Mouse (Mus musculus) limb, embryonic 12.5 days (tissue): Measurements from ENCODE around the gene Dbp. TPM values are rescaled to one million over a fixed set of nuclear protein-coding genes. Genes with fewer than 3 reads are reported as not detected.
A peak's percentile ranks its signal among the peaks of the same experiment; 100 is the strongest.

Experiments used
- ATAC-seq: fragments of 200-750 bp; cut with Nextera tagmentation; 2 replicates; pipeline ENCODE4 v1.8.0; 2017; ENCODE audit warnings: low read depth, moderate TSS enrichment; ENCODE audit not compliant: insufficient number of reproducible peaks, insufficient read depth, low FRiP score, low TSS enrichment
- H3K27ac ChIP-seq: fragments of 300-500 bp; sonication (generic); 2 replicates; pipeline ENCODE4 v1.5.1; 2016; ENCODE audit warnings: mild to moderate bottlenecking, moderate library complexity
- H3K27me3 ChIP-seq: fragments of 300-500 bp; sonication (generic); 2 replicates; pipeline ENCODE4 v1.6.1; 2016; ENCODE audit warnings: mild to moderate bottlenecking, moderate library complexity
- H3K36me3 ChIP-seq: fragments of 300-500 bp; sonication (generic); 2 replicates; pipeline ENCODE4 v1.6.1; 2016; ENCODE audit warnings: mild to moderate bottlenecking, moderate library complexity
- H3K4me1 ChIP-seq: fragments of 300-500 bp; sonication (generic); replicated peaks from 2 replicates; pipeline ENCODE4 v1.6.1; 2016
- H3K4me2 ChIP-seq: fragments of 300-500 bp; sonication (generic); 2 replicates; pipeline ENCODE4 v1.6.1; 2016; ENCODE audit warnings: mild to moderate bottlenecking, moderate library complexity
- H3K4me3 ChIP-seq: fragments of 300-500 bp; sonication (generic); replicated peaks from 2 replicates; pipeline ENCODE4 v1.5.1; 2016; ENCODE audit warnings: mild to moderate bottlenecking
- H3K9ac ChIP-seq: fragments of 300-500 bp; sonication (generic); replicated peaks from 2 replicates; pipeline ENCODE4 v1.6.1; 2016; ENCODE audit warnings: mild to moderate bottlenecking, moderate library complexity
- H3K9me3 ChIP-seq: fragments of 300-500 bp; sonication (generic); 2 replicates; pipeline ENCODE4 v1.6.1; 2016; ENCODE audit warnings: mild to moderate bottlenecking, moderate library complexity
- WGBS: fragments of 180-500 bp; shearing (Covaris S2); methylation state at CpG from one replicate; pipeline ENCODE4 v1.1.7; 2016; 5-methylcytosine and 5-hydroxymethylcytosine counted together
- polyA plus RNA-seq: library from polyadenylated mRNA; unstranded; fragments of >200 nt; fragmentation: Nextera tagmentation; extraction: Ambion mirVana; gene quantifications from 2 replicates; pipeline ENCODE4 v1.2.1, GENCODE M21; 2016

The Dbp gene
- polyA plus RNA-seq, 1 experiment from 2014 or later = 6.4 TPM

- WGBS = 79% methylated on average over 6 of the region's 6 CpGs
- peak overlapping the region; percentile 66 for H3K9ac ChIP-seq
- H3K4me2 ChIP-seq = peak overlapping the region; percentile 94
- ATAC-seq = no peak
- no peak overlapping the region for H3K27ac ChIP-seq
- peak overlapping the region; percentile 70 for H3K4me3 ChIP-seq
- H3K9me3 ChIP-seq = no peaks in the 10 kb centered on the region
- peaks cover 41% of the 10 kb centered on the region for H3K4me1 ChIP-seq
- H3K36me3 ChIP-seq = peaks cover 48% of the 10 kb centered on the region
- H3K27me3 ChIP-seq = no peaks in the 10 kb centered on the region
Observed at GRCm38 (mm10) chr7:45713881-45714520, 9.1 kb downstream of the Dbp start.

- H3K27me3 ChIP-seq = no peaks in the 10 kb centered on the region
- peak overlapping the region; percentile 70 for H3K4me3 ChIP-seq
- WGBS = 8% methylated on average over 14 of the region's 14 CpGs
- peaks cover 48% of the 10 kb centered on the region for H3K36me3 ChIP-seq
- peak overlapping the region; percentile 66 for H3K9ac ChIP-seq
- peaks cover 41% of the 10 kb centered on the region for H3K4me1 ChIP-seq
- H3K9me3 ChIP-seq = no peaks in the 10 kb centered on the region
- H3K4me2 ChIP-seq = peak overlapping the region; percentile 94
- peak overlapping the region; percentile 62 for H3K27ac ChIP-seq
- no peak; the same call in 1 of the 2 replicates for ATAC-seq
Observed at GRCm38 (mm10) chr7:45714630-45715089, 9.8 kb downstream of the Dbp start.

DNA sequence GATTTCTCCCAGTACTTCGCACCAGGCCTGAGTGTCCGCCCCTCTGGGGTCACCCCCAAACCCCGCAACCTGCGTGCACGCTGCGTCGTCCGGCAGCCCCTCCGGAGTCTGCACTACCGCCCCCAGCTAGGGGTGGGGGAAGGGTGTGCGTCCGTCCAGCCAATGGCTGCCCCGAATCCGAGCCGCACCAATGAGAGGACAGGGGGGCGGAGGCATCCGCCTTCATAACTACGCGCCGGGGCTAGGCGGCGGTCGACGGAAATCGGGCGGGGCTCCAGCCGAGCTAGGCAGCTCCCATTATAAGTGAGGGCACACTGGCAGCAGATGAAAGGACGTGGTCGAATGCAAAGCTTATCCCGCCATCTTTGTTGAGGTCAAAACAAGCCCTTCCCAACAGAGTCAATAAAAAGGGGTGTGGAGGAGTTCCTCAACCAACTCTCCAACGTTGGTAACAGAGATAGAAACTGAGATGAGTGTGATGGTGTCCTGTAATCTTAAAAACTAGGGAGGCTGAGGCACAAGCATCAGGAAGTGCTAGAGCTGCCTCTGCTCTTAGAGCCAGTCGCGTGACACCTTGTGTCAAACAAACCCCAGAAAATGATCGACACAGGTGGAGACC lies 10.3 kb downstream of the Dbp start, which contains the start of gene Rpl18:
Rpl18 (plus strand) TSS at position 368 of the 619 bp plus-strand sequence.
- Histone ChIP-seq H3K9me3 (no peaks in the 10 kb centered on the region), H3K36me3 (peaks cover 48% of the 10 kb centered on the region), H3K4me3 (peak within 1 kb of the TSS; percentile 95), H3K9ac (peak within 1 kb of the TSS; percentile 66), H3K4me2 (peak within 1 kb of the TSS; percentile 94), H3K27ac (peak within 1 kb of the TSS; percentile 62), H3K27me3 (no peaks in the 10 kb centered on the region), H3K4me1 (peaks cover 45% of the 10 kb centered on the region)
- ATAC-seq = peak; percentile 92
- 7% methylated on average over 34 of the region's 34 CpGs for WGBS

DNA sequence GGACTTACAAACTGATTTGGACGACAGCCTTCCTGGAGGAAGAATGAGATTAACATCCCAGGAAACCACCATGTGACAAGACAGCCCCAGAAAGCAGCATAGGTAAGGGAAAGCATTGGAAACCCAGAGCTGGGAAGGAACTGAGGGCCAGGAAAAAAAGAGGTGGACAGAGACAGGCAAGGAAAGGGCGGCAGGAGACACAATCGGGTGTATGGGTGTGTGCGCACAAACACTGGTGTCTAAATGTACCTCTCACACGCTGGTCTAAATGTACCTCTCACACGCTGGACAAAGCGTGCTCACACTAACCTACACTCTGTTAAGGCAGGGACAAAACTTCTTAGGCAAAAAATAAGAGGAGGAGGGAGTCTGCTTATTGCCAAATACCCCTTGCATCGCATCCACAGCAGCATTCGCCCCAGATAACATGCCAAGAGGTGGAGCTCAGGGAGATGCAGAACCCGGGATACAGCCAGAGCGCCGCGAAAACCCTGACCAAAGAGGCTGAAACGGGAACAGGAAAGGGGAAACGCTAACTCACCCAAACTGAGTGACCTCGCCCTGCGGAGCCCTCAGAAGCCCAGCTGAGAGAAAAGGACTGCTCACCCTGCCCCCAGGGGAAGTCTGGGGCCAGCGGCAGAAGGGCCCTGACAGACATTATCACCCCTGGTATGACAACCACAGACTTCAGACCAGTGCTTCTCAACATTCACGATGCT lies 11.0 kb downstream of the Dbp start:
- H3K27me3 ChIP-seq = no peaks in the 10 kb centered on the region
- H3K27ac ChIP-seq = peak overlapping the region; percentile 50; the same call in 1 of the 2 replicates
- peaks cover 48% of the 10 kb centered on the region for H3K36me3 ChIP-seq
- 83% methylated on average over 19 of the region's 19 CpGs for WGBS
- no peaks in the 10 kb centered on the region for H3K9me3 ChIP-seq
- H3K4me3 ChIP-seq = peak overlapping the region; percentile 95
- ATAC-seq = no peak
- peaks cover 45% of the 10 kb centered on the region for H3K4me1 ChIP-seq
- peak overlapping the region; percentile 14; the same call in 1 of the 2 replicates for H3K9ac ChIP-seq
- H3K4me2 ChIP-seq = peak overlapping the region; percentile 94

- ATAC-seq = no peak
- no peaks in the 10 kb centered on the region for H3K9me3 ChIP-seq
- no peaks in the 10 kb centered on the region for H3K27me3 ChIP-seq
- H3K4me3 ChIP-seq = peak overlapping the region; percentile 95
- H3K36me3 ChIP-seq = peaks cover 48% of the 10 kb centered on the region
- WGBS = 88% methylated on average over 3 of the region's 3 CpGs
- no peak overlapping the region for H3K27ac ChIP-seq
- peak overlapping the region; percentile 94 for H3K4me2 ChIP-seq
- peaks cover 48% of the 10 kb centered on the region for H3K4me1 ChIP-seq
- H3K9ac ChIP-seq = no peak overlapping the region
Observed at GRCm38 (mm10) chr7:45716460-45716857, 11.6 kb downstream of the Dbp start.

DNA sequence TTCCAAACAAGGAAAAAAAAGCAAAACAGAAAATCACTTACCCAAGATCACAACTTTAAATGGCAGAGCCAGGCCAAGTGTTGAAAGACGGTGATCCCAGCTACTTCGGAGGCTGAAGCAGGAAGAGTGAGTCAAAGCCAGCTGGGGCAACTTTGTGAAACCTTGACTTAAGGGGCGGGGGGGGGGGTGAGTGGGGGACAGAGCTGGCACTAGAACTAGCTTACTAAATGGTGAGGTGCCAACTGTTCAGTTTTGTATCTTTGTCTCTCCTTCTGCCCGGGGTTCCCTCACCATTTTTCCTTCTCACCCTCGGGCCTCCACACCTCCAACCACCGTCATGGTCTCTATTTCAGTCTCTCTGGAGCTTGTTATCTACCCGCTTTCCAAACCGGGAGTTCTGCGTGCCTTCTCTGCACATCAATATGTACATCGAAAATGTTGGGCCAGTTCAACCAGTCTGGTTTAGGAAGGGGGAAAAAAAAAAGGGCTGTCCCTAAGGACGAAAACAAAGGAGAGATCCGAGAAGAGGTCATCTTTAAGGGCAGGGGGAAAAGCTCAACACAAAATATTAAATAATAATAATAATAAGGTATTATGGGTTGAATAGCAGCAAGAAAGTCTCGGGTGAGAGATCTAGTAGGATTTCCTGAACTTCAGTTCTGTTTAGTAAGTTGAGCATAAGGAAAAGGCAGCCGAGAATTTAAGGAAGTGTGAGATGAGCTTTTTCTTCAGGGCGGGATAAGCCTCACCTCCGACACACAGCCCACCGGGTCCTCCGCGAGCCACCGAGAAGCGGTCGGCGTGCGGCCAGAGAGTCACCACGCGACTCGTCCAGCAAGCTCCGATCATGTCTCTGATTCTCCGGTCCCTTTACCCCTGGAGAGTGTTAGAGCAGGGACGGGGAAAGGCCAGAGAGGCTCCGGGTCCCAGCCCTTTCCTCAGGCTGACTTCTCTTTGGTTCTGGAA lies 12.3 kb downstream of the Dbp start:
- Histone ChIP-seq H3K27me3 (no peaks in the 10 kb centered on the region), H3K9me3 (no peaks in the 10 kb centered on the region), H3K4me2 (peak overlapping the region; percentile 94), H3K27ac (peak overlapping the region; percentile 91), H3K36me3 (peaks cover 48% of the 10 kb centered on the region), H3K9ac (peak overlapping the region; percentile 98), H3K4me3 (peak overlapping the region; percentile 95), H3K4me1 (peaks cover 48% of the 10 kb centered on the region)
- 9% methylated on average over 31 of the region's 31 CpGs for WGBS
- peak; percentile 12; the same call in 1 of the 2 replicates for ATAC-seq

DNA sequence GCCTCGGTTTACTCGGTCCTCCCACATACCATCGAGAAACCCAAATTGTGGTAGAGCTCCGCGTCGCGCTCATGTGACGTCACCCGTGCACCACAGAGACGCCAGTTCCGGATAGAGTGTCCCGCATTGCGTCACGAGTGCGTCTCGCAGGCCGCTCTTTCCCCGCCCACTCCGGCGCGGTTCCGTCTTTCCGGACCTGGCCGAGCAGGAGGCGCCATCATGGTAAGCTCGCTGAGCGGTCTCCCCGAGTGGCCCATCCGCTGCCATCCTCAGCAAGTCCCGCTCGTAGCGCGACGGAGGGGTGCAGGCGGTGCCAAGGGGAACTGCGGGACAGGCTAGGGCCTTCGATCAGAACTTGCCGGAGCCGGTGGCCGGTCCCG lies 13.0 kb downstream of the Dbp start, which contains the start of gene Sphk2:
Sphk2 (minus strand) TSS at position 85 of the 380 bp plus-strand sequence.
- peak; percentile 61 for ATAC-seq
- Histone ChIP-seq H3K9ac (peak within 1 kb of the TSS; percentile 98), H3K27me3 (no peaks in the 10 kb centered on the region), H3K36me3 (peaks cover 48% of the 10 kb centered on the region), H3K4me2 (peak within 1 kb of the TSS; percentile 98), H3K4me3 (peak within 1 kb of the TSS; percentile 95), H3K9me3 (no peaks in the 10 kb centered on the region), H3K27ac (peak within 1 kb of the TSS; percentile 91), H3K4me1 (peaks cover 48% of the 10 kb centered on the region)
- under 1% methylated on average over 41 of the region's 41 CpGs for WGBS

- peaks cover 48% of the 10 kb centered on the region for H3K36me3 ChIP-seq
- WGBS = under 1% methylated on average over 20 of the region's 20 CpGs
- peak overlapping the region; percentile 95 for H3K4me3 ChIP-seq
- no peaks in the 10 kb centered on the region for H3K9me3 ChIP-seq
- peak overlapping the region; percentile 98 for H3K4me2 ChIP-seq
- H3K27ac ChIP-seq = peak overlapping the region; percentile 91
- ATAC-seq = no peak
- H3K27me3 ChIP-seq = no peaks in the 10 kb centered on the region
- peak overlapping the region; percentile 98 for H3K9ac ChIP-seq
- H3K4me1 ChIP-seq = peaks cover 48% of the 10 kb centered on the region
Observed at GRCm38 (mm10) chr7:45718331-45718730, 13.4 kb downstream of the Dbp start.

- Histone ChIP-seq H3K4me3 (peak overlapping the region; percentile 95), H3K27me3 (no peaks in the 10 kb centered on the region), H3K36me3 (peaks cover 52% of the 10 kb centered on the region), H3K4me1 (peaks cover 44% of the 10 kb centered on the region), H3K9ac (peak overlapping the region; percentile 98), H3K9me3 (no peaks in the 10 kb centered on the region), H3K27ac (no peak overlapping the region), H3K4me2 (peak overlapping the region; percentile 98)
- WGBS = 82% methylated on average over 10 of the region's 10 CpGs
- no peak for ATAC-seq
Observed at GRCm38 (mm10) chr7:45719180-45719579, 14.3 kb downstream of the Dbp start.

- Histone ChIP-seq H3K27ac (no peak overlapping the region), H3K4me1 (peaks cover 37% of the 10 kb centered on the region), H3K4me2 (peak overlapping the region; percentile 98), H3K4me3 (peak overlapping the region; percentile 95), H3K9ac (peak overlapping the region; percentile 98; the same call in 1 of the 2 replicates), H3K36me3 (peaks cover 59% of the 10 kb centered on the region), H3K9me3 (no peaks in the 10 kb centered on the region), H3K27me3 (no peaks in the 10 kb centered on the region)
- no peak for ATAC-seq
- 91% methylated on average over 16 of the region's 16 CpGs for WGBS
Observed at GRCm38 (mm10) chr7:45719738-45720412, 15.0 kb downstream of the Dbp start.
